Mouse (Mus musculus) thymus, postnatal 10 days (tissue): ENCODE measurements around the gene Olfr976.
"Not testable (repeated sequence)": the region's sequence is repeated elsewhere in the genome, so short reads cannot be mapped to it uniquely, and the experiment has no call there.

Experiments used
- DNase-seq, 2 experiments: peaks; one replicate each; pipeline ENCODE4 v3.0.0; 2021; ENCODE audit warnings: low spot score in 2 of 2

The Olfr976 gene

GRCm38 (mm10) chr9:39961033-39961432, at the start of gene Olfr976:
Gene Olfr976 (minus strand): TSS chr9:39961133.
- DNase-seq, result not testable (repeated sequence)

- DNase-seq, result no peak
Measured at GRCm38 (mm10) chr9:40009482-40009881, 48.5 kb upstream of the Olfr976 start, which contains the start of gene Olfr980. Gene Olfr980 (minus strand): TSS chr9:40009582.

- no peak for DNase-seq
Measured at GRCm38 (mm10) chr9:40003365-40003764, 42.4 kb upstream of the Olfr976 start, which contains the start of gene Olfr979. Gene Olfr979 (minus strand): TSS chr9:40003465.

DNA sequence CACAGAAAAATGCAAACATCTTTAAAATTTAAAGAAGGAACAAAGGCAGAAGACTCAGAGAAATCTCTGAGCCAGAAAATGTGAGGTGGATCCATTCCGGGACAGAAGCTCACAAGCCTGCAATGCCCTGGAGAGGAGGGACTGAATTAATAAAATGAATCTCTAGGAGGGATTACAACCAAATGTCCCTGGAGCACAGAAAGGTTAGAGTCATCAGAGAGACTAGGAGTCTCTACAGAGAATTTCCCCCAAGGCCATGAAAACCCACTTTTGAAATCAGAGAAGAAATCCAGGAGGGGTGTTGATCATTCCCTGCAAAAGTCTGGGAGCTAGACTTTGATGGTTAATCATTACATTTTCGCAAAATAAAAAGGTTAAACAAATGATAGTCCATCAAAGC, 30.9 kb upstream of the Olfr976 start, which contains the start of gene Olfr978:
TSS of gene Olfr978 (plus strand) at position 301 of the 400 bp plus-strand sequence.
- DNase-seq, result no peak

DNA sequence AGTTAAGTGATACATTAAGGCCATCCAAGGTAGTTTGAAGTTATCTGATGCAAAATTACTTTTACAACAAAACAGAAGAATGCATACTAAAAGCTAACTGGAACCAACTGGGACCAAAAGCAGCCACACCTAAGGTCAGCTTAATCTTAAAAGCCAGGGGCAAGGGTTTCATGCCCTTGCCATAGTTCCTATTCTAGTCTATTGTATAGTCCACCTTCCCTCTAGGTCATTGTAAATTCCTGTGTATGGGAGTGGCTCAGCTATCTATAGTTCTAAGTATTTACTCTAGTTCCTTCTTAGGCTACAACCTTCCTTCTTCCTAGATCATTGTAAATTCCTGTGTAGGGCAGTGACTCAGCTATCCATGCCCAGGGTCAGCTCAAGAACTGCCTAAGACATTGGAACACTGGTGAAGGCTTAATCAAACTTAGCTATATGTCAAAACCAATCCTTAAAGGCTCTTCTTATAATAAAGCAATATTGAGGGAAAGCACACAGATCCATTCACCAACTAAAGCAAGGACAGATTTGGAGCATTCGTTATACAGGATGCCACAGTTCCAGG, 15.7 kb upstream of the Olfr976 start:
- not testable (repeated sequence) for DNase-seq

DNA sequence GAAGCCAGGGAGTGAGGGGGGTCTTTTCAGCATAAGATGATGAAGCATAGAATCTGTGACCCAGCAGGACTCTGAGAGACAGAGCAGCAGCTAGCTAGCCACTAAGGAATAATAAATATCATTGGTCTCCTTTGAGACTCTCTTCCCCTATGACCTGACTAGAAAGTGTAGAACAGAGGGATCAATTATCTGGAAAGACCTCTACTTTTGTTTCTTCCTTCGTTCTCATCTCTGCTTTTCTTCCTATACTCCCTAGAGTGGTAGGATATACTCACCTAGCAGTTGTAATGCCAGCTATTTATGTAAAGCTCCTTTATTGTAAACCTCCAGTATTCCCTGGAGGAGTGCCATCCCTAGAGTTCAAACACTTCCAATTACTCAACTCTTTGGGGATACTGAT, 9.0 kb downstream of the Olfr976 start, which contains the start of gene Olfr975:
TSS of gene Olfr975 (minus strand) at position 101 of the 400 bp plus-strand sequence.
- no peak for DNase-seq

- DNase-seq, result no peak
Measured at GRCm38 (mm10) chr9:39937201-39937600, 23.7 kb downstream of the Olfr976 start, which contains the start of gene Olfr974. Gene Olfr974 (plus strand): TSS chr9:39937501.

- not testable (repeated sequence) for DNase-seq
Measured at GRCm38 (mm10) chr9:39928837-39929236, 32.1 kb downstream of the Olfr976 start.

GRCm38 (mm10) chr9:39927975-39928836, 32.7 kb downstream of the Olfr976 start:
- DNase-seq, result not testable (repeated sequence)

DNA sequence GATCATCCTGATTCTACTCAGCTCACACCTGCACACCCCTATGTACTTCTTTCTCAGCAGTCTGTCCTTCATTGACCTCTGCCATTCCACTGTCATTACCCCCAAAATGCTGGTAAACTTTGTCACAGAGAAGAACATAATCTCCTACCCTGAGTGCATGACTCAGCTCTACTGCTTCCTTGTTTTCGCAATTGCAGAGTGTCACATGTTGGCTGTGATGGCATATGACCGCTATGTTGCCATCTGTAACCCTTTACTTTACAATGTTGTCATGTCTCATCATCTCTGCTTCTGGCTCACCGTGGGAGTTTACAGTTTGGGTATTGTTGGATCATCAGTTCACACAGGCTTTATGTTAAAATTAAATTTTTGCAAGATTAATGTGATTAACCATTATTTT, 51.0 kb downstream of the Olfr976 start:
- no peak for DNase-seq

- no peak for DNase-seq
Measured at GRCm38 (mm10) chr9:39907036-39907435, 53.9 kb downstream of the Olfr976 start, which contains the start of gene Olfr229. Gene Olfr229 (plus strand): TSS chr9:39907336.

DNA sequence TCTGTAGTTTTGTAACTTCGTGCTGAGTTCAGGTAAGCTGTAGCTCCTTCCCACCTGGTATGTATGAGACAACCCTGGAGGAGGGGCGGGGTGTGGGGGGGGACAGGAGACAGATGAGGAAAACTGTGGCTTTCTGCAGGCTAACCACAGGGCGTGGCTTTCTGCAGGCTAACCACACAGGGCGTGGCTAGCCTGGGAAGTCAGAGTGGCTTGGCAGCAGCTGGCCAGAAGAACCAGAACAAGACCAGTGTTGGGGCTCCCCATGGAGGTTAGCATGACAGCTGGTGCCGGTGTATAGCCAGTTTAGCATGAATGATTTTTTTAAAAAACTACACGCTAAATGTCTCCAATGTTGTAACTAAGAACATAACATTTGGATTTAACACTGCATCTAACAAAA, 55.8 kb downstream of the Olfr976 start:
- no peak for DNase-seq
